Mouse (Mus musculus) T-cell, adult 2 months (primary cell): Measurements from ENCODE around the gene Skap1.
"Not testable (repeated sequence)": the region's sequence is repeated elsewhere in the genome, so short reads cannot be mapped to it uniquely, and the experiment has no call there.

Experiments
- DNase-seq: peaks from one replicate; pipeline ENCODE4 v3.0.0; 2022; ENCODE audit warnings: low spot score

Skap1 gene

GRCm38 (mm10) chr11:96696842-96697455 is 232.6 kb downstream of the Skap1 start:
- peak; percentile 56 for DNase-seq

GRCm38 (mm10) chr11:96697467-96697866 is 233.1 kb downstream of the Skap1 start:
- no peak for DNase-seq

- DNase-seq: no peak
Measured at GRCm38 (mm10) chr11:96703813-96704212, 239.4 kb downstream of the Skap1 start.

GRCm38 (mm10) chr11:96711268-96711667 is 246.9 kb downstream of the Skap1 start:
- no peak for DNase-seq

GRCm38 (mm10) chr11:96711670-96712069 is 247.3 kb downstream of the Skap1 start:
- no peak for DNase-seq

- DNase-seq: no peak
Measured at GRCm38 (mm10) chr11:96713210-96714005, 249.0 kb downstream of the Skap1 start.

- no peak for DNase-seq
Measured at GRCm38 (mm10) chr11:96714011-96714410, 249.6 kb downstream of the Skap1 start.

GRCm38 (mm10) chr11:96715168-96715567 is 250.8 kb downstream of the Skap1 start:
- not testable (repeated sequence) for DNase-seq

- no peak for DNase-seq
Measured at GRCm38 (mm10) chr11:96718609-96719008, 254.2 kb downstream of the Skap1 start.

GRCm38 (mm10) chr11:96725833-96726232 is 261.4 kb downstream of the Skap1 start:
- no peak for DNase-seq

- no peak for DNase-seq
Measured at GRCm38 (mm10) chr11:96728577-96728976, 264.2 kb downstream of the Skap1 start.

GRCm38 (mm10) chr11:96729462-96729861 is 265.1 kb downstream of the Skap1 start:
- DNase-seq: no peak

GRCm38 (mm10) chr11:96730327-96730726 is 265.9 kb downstream of the Skap1 start:
- no peak for DNase-seq

- no peak for DNase-seq
Measured at GRCm38 (mm10) chr11:96732657-96733056, 268.3 kb downstream of the Skap1 start.

- DNase-seq: no peak
Measured at GRCm38 (mm10) chr11:96735908-96736307, 271.5 kb downstream of the Skap1 start.

- no peak for DNase-seq
Measured at GRCm38 (mm10) chr11:96736361-96736760, 272.0 kb downstream of the Skap1 start.

GRCm38 (mm10) chr11:96737673-96738471 is 273.5 kb downstream of the Skap1 start:
- no peak for DNase-seq

GRCm38 (mm10) chr11:96740796-96741195 is 276.4 kb downstream of the Skap1 start:
- no peak for DNase-seq

- DNase-seq: no peak
Measured at GRCm38 (mm10) chr11:96741995-96742394, 277.6 kb downstream of the Skap1 start.

- no peak for DNase-seq
Measured at GRCm38 (mm10) chr11:96743000-96743399, 278.6 kb downstream of the Skap1 start.

GRCm38 (mm10) chr11:96743891-96744290 is 279.5 kb downstream of the Skap1 start:
- DNase-seq: no peak

GRCm38 (mm10) chr11:96746648-96747047 is 282.3 kb downstream of the Skap1 start:
- DNase-seq: no peak

GRCm38 (mm10) chr11:96747555-96747954 is 283.2 kb downstream of the Skap1 start:
- DNase-seq: no peak
